Comparison of ENCODE assay signal across 21 mouse cellular contexts in genomic region chr6:54053316-54053715, GRCm38 (mm10).
"Had no signal": no experiment of that assay in that cellular context is flagged by ENCODE, and none has a peak within 500 bp of the region (broad histone marks: within the 10 kb centered on the region; RNA-seq: fewer than 3 reads in every experiment).

No protein-coding gene starts in this region.

- H3K9me3 ChIP-seq: limb, embryonic 12.5 days; limb, embryonic 15.5 days; midbrain, embryonic 12.5 days; midbrain, embryonic 15.5 days; neural tube, embryonic 12.5 days; neural tube, embryonic 15.5 days had no signal

- DNase-seq: kidney, postnatal 25 days; layer of hippocampus, adult 9-11 months; left cerebral cortex, postnatal 4 days; liver, postnatal 0 days; right cerebral cortex, postnatal 25 days; thymus, adult 18-20 months; thymus, postnatal 36 days had no signal

- H3K27ac ChIP-seq: kidney, postnatal 0 days; layer of hippocampus, adult 2 months; left cerebral cortex, adult 2 months; limb, embryonic 12.5 days; limb, embryonic 15.5 days; liver, embryonic 14.5 days; macrophage; midbrain, embryonic 12.5 days; midbrain, embryonic 15.5 days; neural tube, embryonic 12.5 days; neural tube, embryonic 15.5 days had no signal

- H3K27me3 ChIP-seq: limb, embryonic 12.5 days; limb, embryonic 15.5 days; midbrain, embryonic 12.5 days; midbrain, embryonic 15.5 days; neural tube, embryonic 12.5 days; neural tube, embryonic 15.5 days had no signal

- H3K36me3 ChIP-seq: limb, embryonic 12.5 days; limb, embryonic 15.5 days; midbrain, embryonic 12.5 days; midbrain, embryonic 15.5 days; neural tube, embryonic 12.5 days; neural tube, embryonic 15.5 days had no signal

- H3K4me3 ChIP-seq: layer of hippocampus, adult 2 months; left cerebral cortex, adult 2 months; limb, embryonic 12.5 days; limb, embryonic 15.5 days; midbrain, embryonic 12.5 days; midbrain, embryonic 15.5 days; neural tube, embryonic 12.5 days; neural tube, embryonic 15.5 days had no signal

- H3K9ac ChIP-seq: limb, embryonic 12.5 days; limb, embryonic 15.5 days; liver, embryonic 14.5 days; liver, postnatal 0 days; lung, embryonic 14.5 days; midbrain, embryonic 12.5 days; midbrain, embryonic 15.5 days; neural tube, embryonic 12.5 days; neural tube, embryonic 15.5 days had no signal

- H3K4me2 ChIP-seq: limb, embryonic 12.5 days; limb, embryonic 15.5 days; liver, embryonic 11.5 days; lung, embryonic 14.5 days; midbrain, embryonic 12.5 days; midbrain, embryonic 15.5 days; neural tube, embryonic 12.5 days; neural tube, embryonic 15.5 days had no signal

- ATAC-seq: lung, postnatal 0 days; midbrain, embryonic 15.5 days had no signal
